Mouse (Mus musculus) olfactory bulb, adult 2 months (tissue): ENCODE measurements around the gene Ehhadh.

Experiments used
- CTCF ChIP-seq: fragments of 200-500 bp; IDR thresholded peaks from 2 replicates; pipeline ENCODE4 v1.5.1; 2012; ENCODE audit warnings: low read depth, mild to moderate bottlenecking, low read length, moderate library complexity; ENCODE audit not compliant: insufficient read depth
- POLR2A ChIP-seq: fragments of 200-500 bp; IDR thresholded peaks from 2 replicates; pipeline ENCODE4 v1.6.1; 2012; ENCODE audit warnings: mild to moderate bottlenecking, low read depth, low read length, moderate library complexity; ENCODE audit not compliant: insufficient read depth

DNA sequence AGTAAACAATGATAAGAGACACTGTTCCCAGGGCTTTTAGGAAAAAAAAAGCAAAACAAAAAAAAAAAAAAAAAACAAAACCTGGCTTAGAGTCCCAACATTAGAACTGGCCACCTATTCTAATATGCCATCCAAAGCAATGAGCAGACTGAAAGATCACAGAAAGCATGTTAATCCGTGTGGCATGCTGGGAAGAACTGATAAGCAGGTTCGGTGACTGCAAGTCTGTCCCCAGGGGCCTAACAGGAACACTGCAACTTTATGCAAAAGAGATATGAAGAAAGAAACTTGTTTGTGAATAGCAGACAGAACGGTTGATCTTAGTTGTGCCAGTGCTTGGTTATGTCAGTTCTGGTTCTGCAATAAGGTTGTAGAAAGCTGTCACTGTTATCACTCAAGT lies 4.2 kb upstream of the Ehhadh start:
- TF ChIP-seq CTCF, result no peak
- TF ChIP-seq POLR2A, result no peak
